Mouse (Mus musculus) spleen, adult 2 months (tissue): ENCODE data around the gene Sirt2.

Experiments used
- CTCF ChIP-seq: fragments of 200-500 bp; IDR thresholded peaks from 2 replicates; pipeline ENCODE4 v1.5.1; 2011; ENCODE audit warnings: mild to moderate bottlenecking, inconsistent platforms; ENCODE audit not compliant: insufficient read depth, insufficient read length, insufficient replicate concordance; ENCODE audit errors: extremely low read depth
- POLR2A ChIP-seq: fragments of 200-500 bp; IDR thresholded peaks from 2 replicates; pipeline ENCODE4 v1.6.1; 2011; ENCODE audit warnings: low read depth, low read length, inconsistent platforms

GRCm38 (mm10) chr7:28741709-28742438 lies 24.7 kb upstream of the Sirt2 start, which contains the start of the genes Mrps12 and Sars2:
- TF ChIP-seq CTCF (peak; percentile 85), POLR2A (peak; percentile 81)
